Mouse (Mus musculus): ENCODE measurements at regions not wholly inside any gene's neighbourhood (a gene's known extent, or its start where the extent isn't known, plus 50 kb on each side); places are given as distances from the start of the nearest gene placed in this dataset.

GRCm38 (mm10) chr1:90424066-90424821, 178.5 kb upstream of the Cops8 start:
- H3K27ac ChIP-seq (replicated peaks; ENCODE audit: low read depth, low read length), result no peak overlapping the region
- no peaks in the 10 kb centered on the region for H3K9me3 ChIP-seq (replicated peaks; ENCODE audit: control insufficient read depth, low read length)
- ATAC-seq (replicated peaks; ENCODE audit: insufficient number of reproducible peaks, low FRiP score, low TSS enrichment, low read depth) (0 out of 2 replicates have a peak, but pooled peaks have one; percentile 55), DNase-seq (ENCODE audit: low spot score) (peak; percentile 68)
- 5% methylated on average over 13 of the region's 13 CpGs for WGBS
- no peaks in the 10 kb centered on the region for H3K27me3 ChIP-seq (ENCODE audit: control insufficient read depth, insufficient read depth, low read length)
- H3K36me3 ChIP-seq (replicated peaks; ENCODE audit: control insufficient read depth, insufficient read depth, low read depth, low read length), result no peaks in the 10 kb centered on the region
- no peaks in the 10 kb centered on the region for H3K4me1 ChIP-seq (ENCODE audit: control insufficient read depth, insufficient read depth, low read length)
- H3K4me2 ChIP-seq (ENCODE audit: low read depth, low read length), result no peak overlapping the region
- H3K4me3 ChIP-seq (ENCODE audit: low read depth, low read length), result no peak overlapping the region
- no peak overlapping the region for H3K9ac ChIP-seq (replicated peaks; ENCODE audit: low read length)

GRCm38 (mm10) chr1:90428334-90428733, 174.4 kb upstream of the Cops8 start:
- Histone ChIP-seq H3K4me2 (ENCODE audit: low read depth, low read length) (no peak overlapping the region), H3K27ac (replicated peaks; ENCODE audit: low read depth, low read length) (no peak overlapping the region), H3K36me3 (replicated peaks; ENCODE audit: control insufficient read depth, insufficient read depth, low read depth, low read length) (no peaks in the 10 kb centered on the region), H3K4me3 (ENCODE audit: low read depth, low read length) (no peak overlapping the region), H3K9ac (replicated peaks; ENCODE audit: low read length) (no peak overlapping the region), H3K4me1 (ENCODE audit: control insufficient read depth, insufficient read depth, low read length) (no peaks in the 10 kb centered on the region), H3K27me3 (ENCODE audit: control insufficient read depth, insufficient read depth, low read length) (no peaks in the 10 kb centered on the region), H3K9me3 (replicated peaks; ENCODE audit: control insufficient read depth, low read length) (no peaks in the 10 kb centered on the region)
- WGBS, result 92% methylated on average over 6 of the region's 6 CpGs
- no peak for DNase-seq (ENCODE audit: low spot score)
- no peak for ATAC-seq (replicated peaks; ENCODE audit: insufficient number of reproducible peaks, low FRiP score, low TSS enrichment, low read depth)

GRCm38 (mm10) chr1:90428774-90429173, 174.0 kb upstream of the Cops8 start:
- H3K4me3 ChIP-seq (ENCODE audit: low read depth, low read length), result no peak overlapping the region
- 91% methylated on average over 7 of the region's 7 CpGs for WGBS
- no peak for ATAC-seq (replicated peaks; ENCODE audit: insufficient number of reproducible peaks, low FRiP score, low TSS enrichment, low read depth)
- DNase-seq (ENCODE audit: low spot score), result no peak
- H3K4me1 ChIP-seq (ENCODE audit: control insufficient read depth, insufficient read depth, low read length), result no peaks in the 10 kb centered on the region; the same call in 1 of the 2 replicates
- H3K9me3 ChIP-seq (replicated peaks; ENCODE audit: control insufficient read depth, low read length), result no peaks in the 10 kb centered on the region
- H3K27me3 ChIP-seq (ENCODE audit: control insufficient read depth, insufficient read depth, low read length), result no peaks in the 10 kb centered on the region
- H3K27ac ChIP-seq (replicated peaks; ENCODE audit: low read depth, low read length), result no peak overlapping the region
- H3K36me3 ChIP-seq (replicated peaks; ENCODE audit: control insufficient read depth, insufficient read depth, low read depth, low read length), result no peaks in the 10 kb centered on the region
- no peak overlapping the region for H3K9ac ChIP-seq (replicated peaks; ENCODE audit: low read length)
- H3K4me2 ChIP-seq (ENCODE audit: low read depth, low read length), result no peak overlapping the region

GRCm38 (mm10) chr1:90430480-90430879, 172.3 kb upstream of the Cops8 start:
- Histone ChIP-seq H3K27ac (replicated peaks; ENCODE audit: low read depth, low read length) (peak overlapping the region; percentile 32; the same call in 1 of the 2 replicates), H3K9me3 (replicated peaks; ENCODE audit: control insufficient read depth, low read length) (no peaks in the 10 kb centered on the region), H3K9ac (replicated peaks; ENCODE audit: low read length) (no peak overlapping the region), H3K4me3 (ENCODE audit: low read depth, low read length) (no peak overlapping the region), H3K4me1 (ENCODE audit: control insufficient read depth, insufficient read depth, low read length) (no peaks in the 10 kb centered on the region; the same call in 1 of the 2 replicates), H3K27me3 (ENCODE audit: control insufficient read depth, insufficient read depth, low read length) (no peaks in the 10 kb centered on the region), H3K4me2 (ENCODE audit: low read depth, low read length) (no peak overlapping the region), H3K36me3 (replicated peaks; ENCODE audit: control insufficient read depth, insufficient read depth, low read depth, low read length) (no peaks in the 10 kb centered on the region)
- WGBS, result 52% methylated on average over 9 of the region's 9 CpGs
- DNase-seq (ENCODE audit: low spot score) (peak; percentile 62), ATAC-seq (replicated peaks; ENCODE audit: insufficient number of reproducible peaks, low FRiP score, low TSS enrichment, low read depth) (no peak; the same call in 1 of the 2 replicates)

GRCm38 (mm10) chr1:90431783-90432182, 171.0 kb upstream of the Cops8 start:
- ATAC-seq (replicated peaks; ENCODE audit: insufficient number of reproducible peaks, low FRiP score, low TSS enrichment, low read depth), result no peak
- DNase-seq (ENCODE audit: low spot score), result no peak
- WGBS, result 58% methylated on average over 6 of the region's 6 CpGs
- Histone ChIP-seq H3K9me3 (replicated peaks; ENCODE audit: control insufficient read depth, low read length) (no peaks in the 10 kb centered on the region), H3K27me3 (ENCODE audit: control insufficient read depth, insufficient read depth, low read length) (no peaks in the 10 kb centered on the region), H3K9ac (replicated peaks; ENCODE audit: low read length) (no peak overlapping the region), H3K4me2 (ENCODE audit: low read depth, low read length) (no peak overlapping the region), H3K36me3 (replicated peaks; ENCODE audit: control insufficient read depth, insufficient read depth, low read depth, low read length) (no peaks in the 10 kb centered on the region), H3K4me3 (ENCODE audit: low read depth, low read length) (no peak overlapping the region), H3K4me1 (ENCODE audit: control insufficient read depth, insufficient read depth, low read length) (no peaks in the 10 kb centered on the region; the same call in 1 of the 2 replicates), H3K27ac (replicated peaks; ENCODE audit: low read depth, low read length) (no peak overlapping the region)

- WGBS, result 21% methylated on average over 5 of the region's 5 CpGs
- ATAC-seq (replicated peaks; ENCODE audit: insufficient number of reproducible peaks, low FRiP score, low TSS enrichment, low read depth) (0 out of 2 replicates have a peak, but pooled peaks have one; percentile 16), DNase-seq (ENCODE audit: low spot score) (peak; percentile 74)
- Histone ChIP-seq H3K4me1 (ENCODE audit: control insufficient read depth, insufficient read depth, low read length) (no peaks in the 10 kb centered on the region; the same call in 1 of the 2 replicates), H3K4me3 (ENCODE audit: low read depth, low read length) (no peak overlapping the region), H3K9ac (replicated peaks; ENCODE audit: low read length) (no peak overlapping the region), H3K27ac (replicated peaks; ENCODE audit: low read depth, low read length) (peak overlapping the region; percentile 59), H3K4me2 (ENCODE audit: low read depth, low read length) (no peak overlapping the region), H3K36me3 (replicated peaks; ENCODE audit: control insufficient read depth, insufficient read depth, low read depth, low read length) (no peaks in the 10 kb centered on the region), H3K27me3 (ENCODE audit: control insufficient read depth, insufficient read depth, low read length) (no peaks in the 10 kb centered on the region), H3K9me3 (replicated peaks; ENCODE audit: control insufficient read depth, low read length) (no peaks in the 10 kb centered on the region)
Measured at GRCm38 (mm10) chr1:90433911-90434310, 168.9 kb upstream of the Cops8 start.

- peak; percentile 52 for DNase-seq (ENCODE audit: low spot score)
- peaks cover 10% of the 10 kb centered on the region for H3K4me1 ChIP-seq (ENCODE audit: control insufficient read depth, insufficient read depth, low read length)
- WGBS, result 13% methylated on average over 1 of the region's 1 CpGs
Measured at GRCm38 (mm10) chr1:90440638-90441037, 162.1 kb upstream of the Cops8 start.

GRCm38 (mm10) chr1:90441134-90441868, 161.5 kb upstream of the Cops8 start:
- Histone ChIP-seq H3K9me3 (replicated peaks; ENCODE audit: control insufficient read depth, low read length) (no peaks in the 10 kb centered on the region), H3K4me2 (ENCODE audit: low read depth, low read length) (no peak overlapping the region), H3K4me3 (ENCODE audit: low read depth, low read length) (no peak overlapping the region), H3K36me3 (replicated peaks; ENCODE audit: control insufficient read depth, insufficient read depth, low read depth, low read length) (no peaks in the 10 kb centered on the region), H3K9ac (replicated peaks; ENCODE audit: low read length) (no peak overlapping the region), H3K27me3 (ENCODE audit: control insufficient read depth, insufficient read depth, low read length) (no peaks in the 10 kb centered on the region), H3K4me1 (ENCODE audit: control insufficient read depth, insufficient read depth, low read length) (peaks cover 10% of the 10 kb centered on the region), H3K27ac (replicated peaks; ENCODE audit: low read depth, low read length) (0 out of 2 replicates have a peak overlapping the region, but pooled peaks have one; percentile 38)
- WGBS, result 36% methylated on average over 10 of the region's 10 CpGs
- ATAC-seq (replicated peaks; ENCODE audit: insufficient number of reproducible peaks, low FRiP score, low TSS enrichment, low read depth), result 0 out of 2 replicates have a peak, but pooled peaks have one; percentile 46
- DNase-seq (ENCODE audit: low spot score), result peak; percentile 54

More at GRCm38 (mm10) chr1:90440638-90441037, 162.1 kb upstream of the Cops8 start:
- Histone ChIP-seq H3K36me3 (replicated peaks; ENCODE audit: control insufficient read depth, insufficient read depth, low read depth, low read length) (no peaks in the 10 kb centered on the region), H3K27ac (replicated peaks; ENCODE audit: low read depth, low read length) (0 out of 2 replicates have a peak overlapping the region, but pooled peaks have one; percentile 22), H3K9ac (replicated peaks; ENCODE audit: low read length) (no peak overlapping the region), H3K4me2 (ENCODE audit: low read depth, low read length) (no peak overlapping the region), H3K9me3 (replicated peaks; ENCODE audit: control insufficient read depth, low read length) (no peaks in the 10 kb centered on the region), H3K4me3 (ENCODE audit: low read depth, low read length) (no peak overlapping the region), H3K27me3 (ENCODE audit: control insufficient read depth, insufficient read depth, low read length) (no peaks in the 10 kb centered on the region)
- ATAC-seq (replicated peaks; ENCODE audit: insufficient number of reproducible peaks, low FRiP score, low TSS enrichment, low read depth), result peak; percentile 37; the same call in 1 of the 2 replicates
